Mouse (Mus musculus): Measurements from ENCODE around the gene Sobp.

The Sobp gene

GRCm38 (mm10) chr10:43034811-43035210, 139.5 kb downstream of the Sobp start:
- no peak for DNase-seq (ENCODE audit: low spot score)

GRCm38 (mm10) chr10:43033481-43034248, 140.7 kb downstream of the Sobp start:
- no peak for DNase-seq (ENCODE audit: low spot score)

- no peak for DNase-seq (ENCODE audit: low spot score)
Observed at GRCm38 (mm10) chr10:43027006-43027405, 147.3 kb downstream of the Sobp start.

- DNase-seq (ENCODE audit: low spot score): no peak
Observed at GRCm38 (mm10) chr10:43023454-43024194, 150.7 kb downstream of the Sobp start.

GRCm38 (mm10) chr10:43022190-43022761, 152.1 kb downstream of the Sobp start:
- DNase-seq (ENCODE audit: low spot score): no peak

GRCm38 (mm10) chr10:43021512-43022116, 152.7 kb downstream of the Sobp start:
- no peak for DNase-seq (ENCODE audit: low spot score)

- DNase-seq (ENCODE audit: low spot score): no peak
Observed at GRCm38 (mm10) chr10:43021017-43021416, 153.3 kb downstream of the Sobp start.

GRCm38 (mm10) chr10:43014782-43015181, 159.5 kb downstream of the Sobp start:
- DNase-seq (ENCODE audit: low spot score): no peak

- no peak for DNase-seq (ENCODE audit: low spot score)
Observed at GRCm38 (mm10) chr10:43014358-43014757, 160.0 kb downstream of the Sobp start.

- no peak for DNase-seq (ENCODE audit: low spot score)
Observed at GRCm38 (mm10) chr10:43008116-43008515, 166.2 kb downstream of the Sobp start.

GRCm38 (mm10) chr10:43006534-43006933, 167.8 kb downstream of the Sobp start:
- no peak for DNase-seq (ENCODE audit: low spot score)

- no peak for DNase-seq (ENCODE audit: low spot score)
Observed at GRCm38 (mm10) chr10:43005677-43006076, 168.7 kb downstream of the Sobp start.

- DNase-seq (ENCODE audit: low spot score): no peak
Observed at GRCm38 (mm10) chr10:43005031-43005430, 169.3 kb downstream of the Sobp start.

GRCm38 (mm10) chr10:43004174-43004734, 170.1 kb downstream of the Sobp start:
- DNase-seq (ENCODE audit: low spot score): no peak

- DNase-seq (ENCODE audit: low spot score): no peak
Observed at GRCm38 (mm10) chr10:43003466-43003757, 170.9 kb downstream of the Sobp start.

- no peak for DNase-seq (ENCODE audit: low spot score)
Observed at GRCm38 (mm10) chr10:43002721-43003465, 171.4 kb downstream of the Sobp start.

GRCm38 (mm10) chr10:43002066-43002678, 172.2 kb downstream of the Sobp start:
- DNase-seq (ENCODE audit: low spot score): no peak

GRCm38 (mm10) chr10:43001433-43001832, 172.9 kb downstream of the Sobp start:
- no peak for DNase-seq (ENCODE audit: low spot score)

GRCm38 (mm10) chr10:42999324-42999723, 175.0 kb downstream of the Sobp start:
- DNase-seq (ENCODE audit: low spot score): no peak

- DNase-seq (ENCODE audit: low spot score): no peak
Observed at GRCm38 (mm10) chr10:42997278-42997677, 177.1 kb downstream of the Sobp start.

GRCm38 (mm10) chr10:42995484-42995895, 178.8 kb downstream of the Sobp start:
- no peak for DNase-seq (ENCODE audit: low spot score)
